Mouse (Mus musculus) ES-E14 (cell line): ENCODE data around the gene Gm17087.

Experiments
- CHD2 ChIP-seq: IDR thresholded peaks from 2 replicates; pipeline ENCODE4 v1.6.1; 2014; ENCODE audit warnings: mild to moderate bottlenecking, low read depth, low read length, inconsistent platforms
- HCFC1 ChIP-seq: IDR thresholded peaks from 2 replicates; pipeline ENCODE4 v1.6.1; 2012; ENCODE audit warnings: low read length, inconsistent platforms, borderline replicate concordance; ENCODE audit not compliant: insufficient read depth
- MAFK ChIP-seq: IDR thresholded peaks from 2 replicates; pipeline ENCODE4 v1.6.1; 2014; ENCODE audit warnings: mild to moderate bottlenecking, low read depth, low read length, inconsistent platforms; ENCODE audit not compliant: insufficient read depth
- ZC3H11A ChIP-seq: IDR thresholded peaks from 2 replicates; pipeline ENCODE4 v1.6.1; 2012; ENCODE audit warnings: low read depth, mild to moderate bottlenecking, inconsistent platforms, low read length, borderline replicate concordance
- ZNF384 ChIP-seq: IDR thresholded peaks from 2 replicates; pipeline ENCODE4 v1.6.1; 2012; ENCODE audit warnings: low read depth, low read length, inconsistent platforms

DNA sequence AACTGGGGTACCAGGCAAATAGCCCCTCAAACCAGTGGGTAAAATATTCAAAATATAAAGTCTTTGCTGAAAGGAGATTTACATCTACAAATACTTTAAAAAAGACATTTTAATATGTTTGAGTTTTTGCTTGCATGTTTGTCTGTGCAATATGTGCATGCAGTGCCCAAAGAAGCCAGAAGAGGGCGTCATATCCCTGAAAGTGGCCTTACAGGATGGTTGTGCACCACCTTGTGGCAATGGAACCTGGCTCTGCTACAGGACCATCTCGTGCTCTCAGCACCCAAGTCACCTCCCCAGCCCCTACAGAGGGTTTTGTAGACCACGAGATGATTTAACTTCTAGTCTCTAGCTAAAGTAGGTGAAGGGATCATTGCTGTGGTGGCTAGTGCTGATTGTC, 32.9 kb downstream of the Gm17087 start:
- TF ChIP-seq MAFK (no peak), HCFC1 (no peak), ZNF384 (0 out of 2 replicates have a peak, but pooled peaks have one; percentile 18), ZC3H11A (peak; percentile 32; the same call in 1 of the 2 replicates), CHD2 (no peak)
